8 mouse cellular contexts compared by ENCODE assay signal in genomic region chr3:95950763-95951551, GRCm38 (mm10). TPM values are rescaled to one million over a fixed set of nuclear protein-coding genes. Genes with fewer than 3 reads are reported as not detected.
DNase-seq lines count a peak whose midpoint lies in the region; ATAC-seq and TF ChIP-seq lines count a peak whose summit lies in the region.

No protein-coding gene starts in this region.

- peak overlapping the region; percentile 48 for H3K4me3 ChIP-seq in hindbrain, embryonic 13.5 days

- H3K9me3 ChIP-seq in hindbrain, embryonic 13.5 days: no peaks in the 10 kb centered on the region

- ATAC-seq in Patski: peak; percentile 73
- peak; percentile 97 for ATAC-seq in hindbrain, embryonic 13.5 days (ENCODE audit: low FRiP score)

- peaks cover 13% of the 10 kb centered on the region; the same call in 1 of the 2 replicates for H3K4me1 ChIP-seq in hindbrain, embryonic 13.5 days (replicated peaks)

- H3K4me2 ChIP-seq in hindbrain, embryonic 13.5 days: peak overlapping the region; percentile 68

- peak; percentile 55 for DNase-seq in Patski (ENCODE audit: low read depth, low spot score)
- DNase-seq in cerebellum, postnatal 14 days: peak; percentile 90 to 95
- DNase-seq in frontal cortex, postnatal 14 days (ENCODE audit: low spot score in 2 of 2): peak; percentile 83 to 87
- DNase-seq in layer of hippocampus, postnatal 36 days: peak; percentile 91 to 92
- peak; percentile 93 for DNase-seq in lung, postnatal 36 days
- peak; percentile 97 for DNase-seq in retina, postnatal 1 day
- peak; percentile 79 to 92 for DNase-seq in urinary bladder, adult 18-20 months (ENCODE audit: low spot score in 2 of 2)

- in situ Hi-C loops in Patski (cut with MboI; ENCODE audit: low pct_unique_long_range_greater_than_20kb): no loop called here

- H3K27ac ChIP-seq in hindbrain, embryonic 13.5 days: peak overlapping the region; percentile 99

- POLR2A ChIA-PET in Patski (lab: Charles Lee): interaction anchor here (0.6 kb wide), 1 partner anchor 48 kb away, joined by 7 read pairs; no protein-coding TSS in a partner anchor

- H3K9ac ChIP-seq in hindbrain, embryonic 13.5 days: peak overlapping the region; percentile 72

- CTCF ChIA-PET in Patski (lab: Charles Lee): interaction anchor here (0.9 to 1.7 kb wide), 6 partner anchors 9 to 44 kb away, joined by 3 to 9 read pairs (median 4); no protein-coding TSS in a partner anchor

- WGBS in hindbrain, embryonic 13.5 days: 1% methylated on average over 49 of the region's 49 CpGs

- H3K27me3 ChIP-seq in Patski: no peaks in the 10 kb centered on the region
- H3K27me3 ChIP-seq in hindbrain, embryonic 13.5 days: no peaks in the 10 kb centered on the region

- no peak for TF ChIP-seq CTCF in Patski (IDR thresholded peaks at IDR 0.05)

- H3K36me3 ChIP-seq in hindbrain, embryonic 13.5 days: peaks cover 1% of the 10 kb centered on the region

RNA-seq across cellular contexts. Expression of gene Anp32e, which starts 21.9 kb away (rescaled TPM):
- 224 TPM for polyA plus RNA-seq in Patski (2021)
- 167 and 175 TPM in 2 replicates for polyA plus RNA-seq in hindbrain, embryonic 13.5 days (2015; fragmentation: Nextera tagmentation; extraction: Ambion mirVana)
- total RNA-seq in layer of hippocampus, postnatal 36 days (2021): 10 to 100 TPM; 77.4 to 94.7 TPM

RNA-seq across cellular contexts. Expression of gene Plekho1, which starts 44.8 kb away (rescaled TPM):
- 118 TPM for polyA plus RNA-seq in Patski (2021)
- polyA plus RNA-seq in hindbrain, embryonic 13.5 days (2015; fragmentation: Nextera tagmentation; extraction: Ambion mirVana): 59.5 and 65.4 TPM in 2 replicates
- total RNA-seq in layer of hippocampus, postnatal 36 days (2021): 10 to 100 TPM; 37.3 to 41.0 TPM

RNA-seq across cellular contexts. Expression of gene Car14, which starts 46.5 kb away (rescaled TPM):
- 1.2 TPM for polyA plus RNA-seq in Patski (2021)
- polyA plus RNA-seq in hindbrain, embryonic 13.5 days (2015; fragmentation: Nextera tagmentation; extraction: Ambion mirVana): 6.5 and 10.9 TPM in 2 replicates
- total RNA-seq in layer of hippocampus, postnatal 36 days (2021): 10 to 100 TPM in 1 of 2 experiments, 1 to 10 TPM in 1; 9.0 to 12.2 TPM

RNA-seq across cellular contexts. Expression of gene Aph1a, which starts 57.2 kb away (rescaled TPM):
- polyA plus RNA-seq in Patski (2021): 297 TPM
- polyA plus RNA-seq in hindbrain, embryonic 13.5 days (2015; fragmentation: Nextera tagmentation; extraction: Ambion mirVana): 32.4 and 40.8 TPM in 2 replicates
- total RNA-seq in layer of hippocampus, postnatal 36 days (2021): 10 to 100 TPM; 72.2 to 83.3 TPM

RNA-seq across cellular contexts. Expression of gene BC028528, which starts 59.2 kb away (rescaled TPM):
- polyA plus RNA-seq in Patski (2021): 0.67 TPM
- 19.4 and 21.2 TPM in 2 replicates for polyA plus RNA-seq in hindbrain, embryonic 13.5 days (2015; fragmentation: Nextera tagmentation; extraction: Ambion mirVana)
- total RNA-seq in layer of hippocampus, postnatal 36 days (2021): 1 to 10 TPM; 2.5 to 3.6 TPM

Comparison
In these comparisons a context has a peak if more than half of its experiments do, and no peak if none do; other contexts are left out.
1. Peak in every context shown above with its lines: DNase-seq, ATAC-seq, H3K4me3 ChIP-seq and H3K27ac ChIP-seq.